Mouse (Mus musculus) lung, postnatal 36 days (tissue): ENCODE results near the gene Dnttip1.

ENCODE experiments used
- DNase-seq: peaks from one replicate; pipeline ENCODE4 v3.0.0; 2022; ENCODE audit warnings: mixed read lengths

Dnttip1 gene

DNA sequence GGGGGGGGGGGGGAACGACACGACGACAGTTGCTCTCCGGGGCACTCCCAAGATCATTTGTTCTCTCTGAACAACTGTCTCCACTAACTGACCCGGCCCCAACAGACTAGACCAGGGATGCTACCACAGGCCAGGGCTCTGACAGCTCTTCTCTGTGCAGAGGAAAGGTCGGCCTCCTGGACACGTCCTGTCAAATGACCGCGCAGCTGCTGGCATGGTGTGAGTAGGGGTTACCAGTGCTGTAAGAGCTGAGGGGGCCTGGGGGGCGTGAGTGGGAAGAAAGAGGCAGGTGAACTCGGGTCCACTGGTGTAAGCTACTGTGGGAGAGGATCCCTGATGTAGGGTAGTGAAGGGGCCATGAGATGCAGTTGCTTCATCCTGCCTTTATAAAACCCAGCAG, 12.1 kb downstream of the Dnttip1 start:
- DNase-seq = no peak

- no peak for DNase-seq
Measured at GRCm38 (mm10) chr2:164758692-164759091, 12.9 kb downstream of the Dnttip1 start.

GRCm38 (mm10) chr2:164760059-164760833, 14.5 kb downstream of the Dnttip1 start:
- no peak for DNase-seq

GRCm38 (mm10) chr2:164761502-164761901, 15.7 kb downstream of the Dnttip1 start:
- no peak for DNase-seq

GRCm38 (mm10) chr2:164761971-164762370, 16.2 kb downstream of the Dnttip1 start:
- no peak for DNase-seq

DNA sequence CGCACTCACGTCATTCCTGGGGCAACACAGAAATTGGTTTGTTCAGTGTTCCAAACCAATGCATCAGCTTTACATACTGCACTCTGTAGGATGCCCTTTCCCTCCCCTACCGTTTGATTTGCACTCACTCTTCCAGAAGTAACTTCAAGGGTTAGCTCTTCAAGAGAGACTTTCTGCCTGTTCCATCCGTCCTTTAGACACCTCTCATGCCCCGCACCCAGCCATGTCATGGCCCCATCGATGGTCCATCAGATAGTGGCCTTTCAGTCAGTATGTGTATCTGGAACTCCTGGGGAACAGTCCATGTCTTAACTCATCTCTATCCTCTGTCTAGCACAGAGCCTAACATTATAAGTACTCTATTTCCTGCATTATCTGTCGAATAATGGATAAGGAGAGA, 16.8 kb downstream of the Dnttip1 start:
- no peak for DNase-seq

DNA sequence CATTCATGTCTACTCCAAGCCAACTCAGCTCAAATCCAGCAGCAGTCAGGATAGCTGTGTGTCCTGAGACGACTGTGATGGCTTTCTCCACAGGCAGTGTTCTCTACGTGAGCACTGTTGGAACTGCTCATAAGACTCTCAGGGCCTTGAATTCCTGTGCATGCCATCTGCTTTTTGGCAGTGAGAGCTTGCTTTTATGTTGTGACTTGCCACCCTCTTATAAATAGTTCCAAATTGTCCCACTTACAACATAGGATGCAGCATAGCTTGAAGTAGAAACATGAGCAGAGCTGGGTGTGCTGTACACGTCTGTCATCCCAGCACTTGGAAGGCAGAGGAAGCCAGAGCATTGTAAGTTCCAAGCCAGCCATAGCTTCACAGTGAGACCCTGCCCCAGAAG, 20.1 kb downstream of the Dnttip1 start:
- DNase-seq = no peak

- no peak for DNase-seq
Measured at GRCm38 (mm10) chr2:164767812-164768540, 22.2 kb downstream of the Dnttip1 start.

DNA sequence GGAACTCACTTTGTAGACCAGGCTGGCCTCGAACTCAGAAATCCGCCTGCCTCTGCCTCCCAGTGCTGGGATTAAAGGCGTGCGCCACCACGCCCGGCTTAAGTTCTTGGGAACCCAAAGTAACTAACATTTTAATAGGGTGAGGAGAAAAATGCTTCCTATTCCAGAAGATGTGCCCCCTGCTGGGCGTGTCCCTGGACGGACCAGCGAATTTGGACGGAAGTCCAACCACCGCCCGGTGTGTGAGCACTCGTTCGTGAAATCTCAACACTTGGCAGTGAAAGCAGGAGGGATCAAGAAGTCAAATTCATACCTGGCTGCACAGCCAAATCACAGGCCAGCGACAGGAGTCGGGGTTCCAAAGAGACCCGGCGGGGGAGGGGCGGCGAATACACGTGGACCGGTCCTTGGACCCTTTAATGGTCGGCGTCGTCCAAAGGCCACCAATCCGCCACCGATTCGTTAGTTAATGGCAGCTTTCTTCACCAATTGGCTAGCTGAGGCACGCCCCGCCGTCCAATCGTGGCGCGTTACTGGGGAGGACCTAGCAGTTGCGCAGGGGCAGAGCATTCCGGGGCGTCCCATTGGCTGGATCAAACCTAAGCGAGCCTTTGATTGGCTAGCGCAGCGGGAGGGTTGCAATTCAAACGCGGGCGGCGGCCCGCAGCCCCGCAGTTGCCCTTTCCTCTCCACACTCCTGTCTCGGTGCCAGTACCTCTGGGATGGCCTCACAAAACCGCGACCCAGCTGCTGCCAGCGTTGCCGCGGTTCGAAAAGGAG, 23.7 kb downstream of the Dnttip1 start, which contains the start of gene Ube2c:
TSS of gene Ube2c (plus strand) at position 641 of the 780 bp plus-strand sequence.
- peak; percentile 99 for DNase-seq

DNA sequence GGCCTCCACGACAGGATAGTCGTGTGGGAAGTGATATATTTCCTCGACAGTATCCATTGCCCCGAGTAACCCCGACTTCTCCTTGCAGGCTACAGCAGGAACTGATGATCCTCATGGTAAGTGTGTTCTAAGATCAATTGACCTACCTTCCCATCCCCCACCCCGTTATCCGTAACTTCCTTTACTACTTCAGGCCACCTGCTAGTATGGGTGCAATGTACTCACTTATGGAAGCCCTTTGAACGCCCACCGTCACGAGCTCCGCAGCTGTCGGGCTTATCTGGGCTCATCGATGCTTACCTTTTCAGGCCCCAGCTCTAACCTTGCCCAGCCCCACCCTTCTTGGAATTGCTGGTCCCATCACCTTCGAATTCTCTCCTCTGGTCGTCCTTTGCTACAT, 24.5 kb downstream of the Dnttip1 start:
- no peak for DNase-seq

- no peak for DNase-seq
Measured at GRCm38 (mm10) chr2:164771123-164771522, 25.3 kb downstream of the Dnttip1 start.

- no peak for DNase-seq
Measured at GRCm38 (mm10) chr2:164773229-164773988, 27.6 kb downstream of the Dnttip1 start.

- DNase-seq = peak; percentile 54
Measured at GRCm38 (mm10) chr2:164773989-164774364, 28.2 kb downstream of the Dnttip1 start.

- no peak for DNase-seq
Measured at GRCm38 (mm10) chr2:164776130-164776529, 30.3 kb downstream of the Dnttip1 start.

- DNase-seq = no peak
Measured at GRCm38 (mm10) chr2:164776801-164777200, 31.0 kb downstream of the Dnttip1 start.

DNA sequence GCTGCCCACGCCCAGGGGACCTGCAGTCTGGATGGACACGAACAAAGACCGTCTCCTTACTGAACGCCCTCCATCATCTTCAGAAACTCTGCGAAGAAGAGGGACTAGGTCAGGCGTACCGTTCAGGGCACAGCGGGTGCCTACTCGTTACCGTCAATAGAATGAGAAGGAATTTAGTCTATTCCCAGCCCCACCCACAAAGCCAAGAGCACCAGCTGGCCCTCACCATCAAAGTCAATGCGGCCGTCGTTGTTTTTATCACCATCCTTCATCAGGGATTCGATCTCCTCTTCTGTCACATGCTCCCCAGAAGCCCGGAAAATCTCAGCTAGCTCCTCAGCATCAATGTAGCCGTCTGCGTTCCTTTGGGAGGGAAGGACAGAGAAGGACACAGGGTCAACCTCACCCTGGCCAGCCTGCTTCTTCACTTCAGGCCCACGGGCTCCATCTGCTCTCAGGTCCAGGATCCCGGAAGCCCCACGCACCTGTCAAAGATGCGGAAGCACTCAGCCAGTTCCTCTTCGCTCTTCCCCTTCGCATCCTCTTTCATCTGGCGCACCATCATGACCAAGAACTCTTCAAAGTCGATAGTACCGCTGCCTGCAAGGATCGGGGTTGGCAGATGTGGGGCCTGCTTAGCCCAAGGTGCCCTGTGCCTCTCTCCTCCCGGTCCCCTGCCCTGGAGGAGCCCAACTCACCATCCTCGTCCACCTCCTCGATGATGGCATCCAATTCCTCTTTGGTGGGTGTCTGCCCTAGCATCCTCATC, 31.6 kb downstream of the Dnttip1 start:
- DNase-seq = no peak

- DNase-seq = no peak
Measured at GRCm38 (mm10) chr2:164778015-164778287, 32.2 kb downstream of the Dnttip1 start.

GRCm38 (mm10) chr2:164778809-164779208, 33.0 kb downstream of the Dnttip1 start:
- DNase-seq = no peak

DNA sequence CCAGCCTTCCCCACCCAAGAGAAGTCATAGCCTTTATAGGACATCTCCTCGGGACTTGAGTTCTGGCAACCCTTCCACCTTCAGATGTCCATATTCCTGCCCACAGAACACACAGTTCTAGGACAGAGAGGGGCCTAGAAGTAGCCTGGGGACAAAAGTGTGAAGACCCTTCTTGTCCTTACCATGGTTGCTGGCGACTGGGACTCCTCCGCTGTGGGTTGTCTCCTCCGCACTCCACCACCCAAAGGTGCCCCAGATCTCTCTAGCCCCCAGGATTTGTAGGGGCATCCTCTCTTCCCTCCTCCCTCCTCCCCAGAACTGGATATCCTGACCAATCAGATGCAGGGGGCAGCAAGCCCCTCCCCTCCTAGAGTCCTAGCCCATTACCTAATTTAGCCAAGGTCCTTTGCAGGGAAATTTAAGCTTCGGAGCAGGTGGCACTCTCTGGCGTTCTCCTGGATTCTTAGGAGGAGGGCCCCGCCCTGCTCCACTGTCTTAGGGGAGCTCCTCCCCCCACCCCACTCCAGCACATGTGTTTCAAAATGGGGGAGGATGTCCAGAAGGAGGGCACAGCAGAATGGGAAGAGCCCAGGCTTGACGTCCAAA, 33.8 kb downstream of the Dnttip1 start, which contains the start of gene Tnnc2:
TSS of gene Tnnc2 (minus strand) at position 487 of the 606 bp plus-strand sequence.
- no peak for DNase-seq

DNA sequence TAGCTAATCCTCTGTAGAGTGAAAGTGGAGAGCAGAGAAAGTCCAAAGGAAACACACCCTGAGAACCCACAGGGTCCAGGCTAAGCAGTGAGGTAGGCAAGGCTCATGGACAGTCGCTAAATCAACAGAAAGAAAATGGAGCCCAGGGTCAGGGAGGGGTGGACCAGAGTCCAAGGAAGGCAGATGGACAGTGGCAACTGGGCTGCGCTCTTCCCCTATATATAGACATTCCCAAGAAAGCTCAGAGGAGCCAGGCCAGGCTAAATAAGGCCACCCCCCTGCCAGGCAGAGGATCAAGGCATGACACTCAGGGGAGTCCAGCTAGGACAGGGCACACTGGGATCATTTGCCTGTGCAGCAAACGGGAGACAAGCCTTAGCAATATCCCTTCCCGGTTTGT, 36.1 kb downstream of the Dnttip1 start:
- no peak for DNase-seq

DNA sequence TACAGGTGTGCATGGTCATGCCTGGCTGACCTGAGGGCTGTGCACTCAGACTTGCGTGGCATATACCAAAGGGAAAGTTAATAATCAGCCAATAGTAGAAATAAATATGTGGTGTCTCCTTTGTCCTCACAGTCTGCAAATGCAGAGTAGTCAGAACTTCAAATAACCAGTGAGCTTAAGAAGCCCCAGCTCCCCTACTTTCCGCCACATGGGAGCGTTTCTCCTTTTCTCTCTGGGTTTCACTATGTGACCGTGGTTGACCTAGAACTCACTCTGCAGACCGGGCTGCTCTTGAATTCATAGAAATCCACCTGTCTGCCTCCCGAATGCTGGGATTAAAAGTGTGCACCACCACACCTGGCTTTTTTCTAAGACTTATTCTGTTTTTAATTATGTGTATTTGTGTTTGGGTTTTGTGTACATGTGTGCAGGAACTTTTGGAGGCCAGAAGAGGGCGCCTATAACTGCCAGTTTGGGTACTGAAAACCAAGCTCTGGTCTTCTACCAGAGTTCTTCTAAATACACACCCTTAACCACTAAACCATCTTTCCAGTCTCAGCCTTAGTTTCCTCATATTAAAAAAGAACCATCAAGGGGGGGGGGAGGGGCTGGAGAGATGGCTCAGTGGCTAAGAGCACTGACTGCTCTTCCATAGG, 38.3 kb downstream of the Dnttip1 start:
- no peak for DNase-seq
